Mouse (Mus musculus) liver, adult 2 months (tissue): ENCODE data around the gene Fam131a.

ENCODE experiments used
- CTCF ChIP-seq: fragments of 200-500 bp; IDR thresholded peaks from 2 replicates; pipeline ENCODE4 v1.5.1; 2011; ENCODE audit warnings: low read depth, low read length, control low read depth
- POLR2A ChIP-seq: fragments of 200-500 bp; IDR thresholded peaks from 2 replicates; pipeline ENCODE4 v1.6.1; 2011; ENCODE audit warnings: low read length, control low read depth; ENCODE audit not compliant: insufficient read depth; ENCODE audit errors: extremely low read depth

DNA sequence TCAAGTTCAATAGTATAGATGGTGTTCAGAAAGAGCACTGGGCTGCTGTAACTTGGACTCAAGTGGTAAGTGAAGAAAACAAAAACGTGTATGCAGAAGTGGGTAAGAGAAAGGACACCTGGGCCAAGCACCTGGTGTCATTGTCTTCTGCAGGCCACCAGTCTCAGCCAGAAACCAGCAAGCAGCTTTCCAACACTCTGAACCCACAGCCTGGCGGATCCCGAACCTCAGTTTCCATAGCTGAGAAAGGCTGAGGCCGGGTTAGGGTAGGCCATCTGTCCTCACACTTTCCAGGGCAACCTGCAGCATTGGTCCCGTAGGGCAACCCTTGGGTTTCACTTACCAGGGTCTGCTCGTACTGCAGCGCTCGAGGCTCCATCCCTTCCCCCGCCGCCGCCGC, 22.5 kb downstream of the Fam131a start:
- TF ChIP-seq CTCF: no peak
- no peak for TF ChIP-seq POLR2A
